Mouse (Mus musculus) G1E (cell line): ENCODE results near the gene Serpina9. TPM values are rescaled to one million over a fixed set of nuclear protein-coding genes. Genes with fewer than 3 reads are reported as not detected.
"Not testable (repeated sequence)": the region's sequence is repeated elsewhere in the genome, so short reads cannot be mapped to it uniquely, and the experiment has no call there.

Source experiments
- ATAC-seq: 2 replicates; pipeline ENCODE4 v1.8.0; 2016; ENCODE audit warnings: mild to moderate bottlenecking; ENCODE audit not compliant: insufficient number of reproducible peaks, poor library complexity, low FRiP score, severe bottlenecking; ENCODE audit errors: extremely low read depth
- DNase-seq: peaks from one replicate; pipeline ENCODE4 v3.0.0; 2012; ENCODE audit warnings: low spot score
- H3K27me3 ChIP-seq: 2 replicates; pipeline ENCODE4 v1.6.1; 2012; ENCODE audit warnings: mild to moderate bottlenecking, low read length, inconsistent platforms; ENCODE audit not compliant: insufficient read depth
- H3K36me3 ChIP-seq: replicated peaks from 2 replicates; pipeline ENCODE3; 2012; ENCODE audit warnings: mild to moderate bottlenecking, inconsistent platforms
- H3K4me1 ChIP-seq: 2 replicates; pipeline ENCODE4 v1.6.1; 2012; ENCODE audit warnings: low read depth, low read length, inconsistent platforms, mixed read lengths; ENCODE audit not compliant: insufficient read depth
- H3K4me3 ChIP-seq: 2 replicates; pipeline ENCODE4 v1.5.1; 2012; ENCODE audit warnings: low read depth, mild to moderate bottlenecking, inconsistent platforms, low read length, moderate library complexity, mixed read lengths
- H3K9me3 ChIP-seq: replicated peaks from 2 replicates; pipeline ENCODE4 v1.6.1; 2012; ENCODE audit warnings: inconsistent platforms
- CTCF ChIP-seq: IDR thresholded peaks from 2 replicates; pipeline ENCODE4 v1.5.1; 2012; ENCODE audit warnings: low read depth, low read length, inconsistent platforms, mixed read lengths
- GATA1 ChIP-seq: IDR thresholded peaks from 2 replicates; pipeline ENCODE4 v1.6.1; 2012; ENCODE audit warnings: borderline replicate concordance, low read length, inconsistent platforms, mixed read lengths
- GATA2 ChIP-seq: IDR thresholded peaks from 2 replicates; pipeline ENCODE4 v1.6.1; 2012; ENCODE audit warnings: low read depth, low read length, inconsistent platforms, borderline replicate concordance
- POLR2AphosphoS5 ChIP-seq: IDR thresholded peaks from 2 replicates; pipeline ENCODE4 v1.6.1; 2012; ENCODE audit warnings: low read depth, low read length, inconsistent platforms; ENCODE audit not compliant: insufficient replicate concordance
- TAL1 ChIP-seq: conservative IDR thresholded peaks from 2 replicates; pipeline ENCODE4 v1.6.1; 2012; ENCODE audit warnings: low read depth, low read length, inconsistent platforms, mixed read lengths
- polyA plus RNA-seq: library from polyadenylated mRNA; stranded (reverse); fragments of >175 nt; gene quantifications from 2 replicates; pipeline ENCODE4 v1.2.3, GENCODE M21; 2012
- total RNA-seq, 2 experiments: library from RNA; stranded (forward) in 1 of 2; stranded (reverse) in 1 of 2; fragments of 200-1000 nt in 1 of 2; fragments of >200 nt in 1 of 2; fragmentation: Nextera tagmentation in 1 of 2; gene quantifications; 2 replicates each; pipeline ENCODE4 v1.2.3; 2014 to 2017

The Serpina9 gene
- total and polyA plus RNA-seq, 3 experiments, result 0.38 TPM; not detected in 2

DNA sequence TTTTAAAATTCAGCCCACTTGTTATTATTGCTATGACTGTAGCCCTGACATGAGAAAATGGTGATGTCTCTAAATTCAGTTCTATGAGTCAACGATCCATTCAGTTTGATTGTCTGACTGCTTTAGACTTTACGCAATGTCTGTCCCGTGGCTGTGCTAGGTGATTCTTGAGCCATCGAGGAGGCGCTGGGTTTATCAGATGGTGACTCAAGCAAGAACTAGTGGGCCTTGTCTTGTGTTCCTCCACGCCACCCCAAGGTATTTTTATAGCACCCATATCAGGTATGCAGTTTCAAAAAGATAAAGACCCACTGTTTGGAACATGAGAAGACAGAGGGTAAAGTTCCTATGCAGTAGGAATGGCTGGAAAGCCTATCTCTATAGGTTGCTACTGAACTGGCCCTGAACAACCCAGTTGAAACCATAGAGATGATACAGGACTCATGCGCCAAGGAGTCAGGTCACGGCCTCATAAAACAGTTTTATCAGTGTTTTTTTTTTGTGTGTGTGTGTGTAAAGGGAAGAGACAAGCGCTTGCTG lies 43.9 kb downstream of the Serpina9 start:
- Histone ChIP-seq H3K27me3 (no peaks in the 10 kb centered on the region), H3K4me1 (no peaks in the 10 kb centered on the region), H3K36me3 (no peaks in the 10 kb centered on the region), H3K4me3 (no peak overlapping the region), H3K9me3 (peaks cover 81% of the 10 kb centered on the region)
- no peak for DNase-seq
- TF ChIP-seq GATA1 (no peak), GATA2 (no peak), TAL1 (no peak), CTCF (no peak), POLR2AphosphoS5 (no peak)
- no peak for ATAC-seq

DNA sequence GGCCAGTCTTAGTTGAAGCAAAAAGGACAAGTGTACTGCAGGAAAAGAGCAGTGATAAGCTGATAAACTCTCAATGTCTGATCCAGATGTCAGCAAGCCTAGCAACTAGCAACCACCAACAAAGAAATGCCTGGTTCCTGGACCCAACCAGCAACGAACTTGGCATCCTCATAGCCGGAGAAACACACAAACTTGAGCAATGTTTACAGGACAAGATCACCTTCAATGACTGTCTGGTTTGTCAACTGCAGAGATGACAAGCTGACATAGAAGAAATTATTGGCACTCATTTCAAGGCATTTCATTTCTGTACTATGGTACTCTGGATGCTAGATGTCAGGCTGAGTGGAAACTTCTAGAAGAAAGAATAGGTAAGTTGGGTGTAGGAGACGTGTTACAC lies 46.8 kb downstream of the Serpina9 start:
- ATAC-seq, result no peak

DNA sequence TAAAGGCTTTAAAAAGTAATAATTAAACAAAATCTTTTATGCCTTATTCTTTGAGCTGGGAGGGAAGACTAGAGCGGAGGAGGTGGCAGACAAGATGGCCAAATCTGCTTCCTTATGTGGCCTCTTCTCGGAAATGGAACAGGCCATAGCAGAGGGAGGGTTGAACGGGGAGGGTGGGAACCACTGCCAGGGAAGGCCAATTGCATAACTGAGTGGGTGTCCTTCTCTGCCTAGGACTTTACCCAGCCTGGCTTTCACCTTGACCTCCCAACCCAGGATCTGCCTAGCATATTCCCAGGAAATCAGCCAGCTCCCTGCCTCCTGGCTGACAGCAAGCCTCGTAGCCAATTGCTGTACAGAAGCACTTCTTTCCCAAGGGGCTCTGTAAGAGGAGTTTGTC lies 50.3 kb downstream of the Serpina9 start:
- DNase-seq (no peak), ATAC-seq (no peak)
- Histone ChIP-seq H3K36me3 (no peaks in the 10 kb centered on the region), H3K9me3 (peaks cover 82% of the 10 kb centered on the region), H3K4me1 (no peaks in the 10 kb centered on the region), H3K4me3 (no peak overlapping the region), H3K27me3 (no peaks in the 10 kb centered on the region)
- TF ChIP-seq GATA2, result no peak
- no peak for TF ChIP-seq CTCF
- no peak for TF ChIP-seq POLR2AphosphoS5
- TF ChIP-seq GATA1, result no peak
- no peak for TF ChIP-seq TAL1

More for the DNA sequence above, 46.8 kb downstream of the Serpina9 start:
- no peaks in the 10 kb centered on the region for H3K36me3 ChIP-seq
- DNase-seq, result no peak
- no peaks in the 10 kb centered on the region for H3K27me3 ChIP-seq
- no peaks in the 10 kb centered on the region for H3K4me1 ChIP-seq
- H3K9me3 ChIP-seq, result peaks cover 89% of the 10 kb centered on the region
- TF ChIP-seq TAL1 (no peak), GATA1 (no peak), GATA2 (no peak), CTCF (no peak)
- no peak overlapping the region for H3K4me3 ChIP-seq

DNA sequence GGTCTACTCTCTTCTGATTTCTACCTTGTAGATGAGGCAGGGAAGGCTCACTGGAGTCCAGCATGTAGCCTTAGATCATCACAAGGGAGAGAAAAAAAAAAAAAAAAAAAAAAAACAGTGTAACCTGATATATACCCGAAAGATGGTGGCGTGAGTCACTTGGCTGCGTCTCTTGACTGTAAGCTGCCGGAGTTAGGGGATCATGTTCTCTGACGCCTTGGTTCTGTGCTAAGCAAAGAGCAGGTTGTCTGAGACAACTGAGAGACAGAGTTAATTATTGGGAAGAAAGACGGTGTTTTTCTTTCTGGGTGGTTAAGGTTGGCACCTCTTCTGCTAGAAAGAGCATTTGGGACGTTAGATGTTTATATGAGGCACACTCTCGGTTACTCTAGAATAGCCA lies 50.7 kb downstream of the Serpina9 start:
- TF ChIP-seq GATA2 (no peak), CTCF (no peak), GATA1 (no peak), POLR2AphosphoS5 (no peak), TAL1 (no peak)
- DNase-seq, result no peak
- Histone ChIP-seq H3K36me3 (no peaks in the 10 kb centered on the region), H3K4me3 (no peak overlapping the region), H3K4me1 (no peaks in the 10 kb centered on the region), H3K27me3 (no peaks in the 10 kb centered on the region), H3K9me3 (peaks cover 79% of the 10 kb centered on the region)
- ATAC-seq, result no peak

DNA sequence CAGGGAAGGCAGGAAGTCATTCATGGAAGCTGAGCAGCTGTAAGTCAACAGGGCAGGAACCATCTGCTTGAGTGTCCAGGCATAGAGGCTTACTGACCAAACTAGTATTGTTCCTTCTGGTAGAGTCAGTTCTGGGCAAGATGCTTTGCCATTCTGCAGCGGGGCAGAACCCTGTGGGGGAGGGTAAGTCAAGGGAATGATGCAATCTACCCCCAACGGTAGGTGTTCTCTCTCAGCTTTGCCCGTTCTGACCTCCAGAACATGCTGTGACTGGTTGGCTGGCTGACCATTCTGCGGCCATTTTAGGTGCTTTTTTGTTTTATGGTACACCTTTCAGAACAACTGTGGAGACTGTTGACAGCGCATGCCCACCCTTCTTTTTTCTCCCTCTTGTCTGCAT lies 51.2 kb downstream of the Serpina9 start:
- TF ChIP-seq POLR2AphosphoS5 (no peak), TAL1 (no peak)
- H3K27me3 ChIP-seq, result no peaks in the 10 kb centered on the region
- H3K4me3 ChIP-seq, result no peak overlapping the region
- peaks cover 75% of the 10 kb centered on the region for H3K9me3 ChIP-seq
- DNase-seq (no peak), ATAC-seq (no peak)
- H3K36me3 ChIP-seq, result no peaks in the 10 kb centered on the region
- H3K4me1 ChIP-seq, result no peaks in the 10 kb centered on the region

DNA sequence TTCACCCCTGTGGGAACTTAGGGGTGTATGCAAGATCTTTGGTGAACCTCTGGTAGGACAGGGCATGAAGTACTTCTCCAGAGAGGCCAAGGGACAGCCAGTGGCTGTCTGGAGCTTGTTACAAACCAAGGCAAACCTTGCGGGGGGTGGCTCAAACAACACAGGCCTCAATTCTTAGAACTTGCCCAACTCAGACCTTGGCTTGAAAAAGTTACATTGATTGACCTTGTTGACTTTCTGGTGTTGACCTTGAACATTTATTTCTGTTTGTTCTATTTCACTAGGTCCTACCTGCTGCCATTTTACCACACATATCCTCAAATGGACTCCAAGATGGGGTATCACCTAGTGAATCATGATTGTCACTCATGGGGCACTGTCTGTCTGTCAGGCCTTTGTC lies 51.8 kb downstream of the Serpina9 start:
- H3K4me3 ChIP-seq, result no peak overlapping the region
- ATAC-seq (no peak), DNase-seq (no peak)
- peaks cover 69% of the 10 kb centered on the region for H3K9me3 ChIP-seq
- H3K27me3 ChIP-seq, result no peaks in the 10 kb centered on the region
- H3K36me3 ChIP-seq, result no peaks in the 10 kb centered on the region
- no peak for TF ChIP-seq TAL1
- H3K4me1 ChIP-seq, result no peaks in the 10 kb centered on the region

DNA sequence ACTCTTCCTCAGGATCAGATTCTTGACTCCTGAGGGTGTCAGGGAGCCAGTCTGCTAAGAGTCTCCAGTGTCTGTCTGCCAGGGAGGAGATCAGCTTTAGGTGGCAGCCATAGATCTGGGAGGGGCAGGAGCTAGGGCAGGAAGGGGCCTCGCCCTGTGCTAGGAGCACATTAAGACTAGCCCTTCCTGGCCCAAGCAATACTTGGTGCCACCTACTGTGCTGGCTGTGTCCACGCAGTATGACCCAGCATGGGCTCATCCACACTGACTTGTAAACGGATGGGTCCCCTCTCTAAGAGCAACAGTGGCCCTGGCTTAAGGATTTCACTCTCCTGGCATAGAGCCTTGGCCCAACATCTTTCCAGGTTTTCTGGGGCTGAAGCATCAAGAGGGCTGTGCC lies 54.8 kb downstream of the Serpina9 start, which contains the start of gene Serpina1e:
TSS of gene Serpina1e (minus strand) at position 178 of the 400 bp plus-strand sequence.
- DNase-seq (no peak), ATAC-seq (no peak)
- TF ChIP-seq GATA2, result no peak
- TF ChIP-seq CTCF, result no peak
- no peak for TF ChIP-seq TAL1
- no peak for TF ChIP-seq POLR2AphosphoS5
- no peak for TF ChIP-seq GATA1
- Histone ChIP-seq H3K4me1 (no peaks in the 10 kb centered on the region), H3K4me3 (no peak within 1 kb of the TSS), H3K36me3 (no peaks in the 10 kb centered on the region), H3K9me3 (peaks cover 42% of the 10 kb centered on the region), H3K27me3 (no peaks in the 10 kb centered on the region)

DNA sequence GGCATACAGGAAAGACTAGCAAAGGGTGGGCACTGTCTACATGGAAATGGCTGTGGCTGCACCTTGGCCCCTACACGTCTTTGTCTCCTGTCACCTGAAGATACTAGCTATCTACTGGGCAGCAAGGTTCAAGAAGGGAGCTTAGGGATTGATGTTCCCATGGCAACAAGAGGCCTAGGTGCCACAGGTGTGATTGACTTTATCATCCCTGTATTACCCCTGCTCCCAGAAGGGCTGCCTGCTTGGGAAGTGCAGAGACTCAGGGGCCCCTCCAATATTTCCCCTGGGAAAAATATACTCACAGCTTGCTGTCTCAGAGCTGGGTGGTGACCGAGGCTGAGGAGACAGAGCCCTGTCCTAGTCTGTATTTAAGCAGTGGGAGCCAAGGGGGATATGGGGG lies 57.0 kb downstream of the Serpina9 start:
- ATAC-seq, H3K27me3 ChIP-seq, H3K4me3 ChIP-seq, H3K36me3 ChIP-seq, H3K4me1 ChIP-seq, DNase-seq: not testable (repeated sequence)
- H3K9me3 ChIP-seq, result peaks cover 21% of the 10 kb centered on the region

DNA sequence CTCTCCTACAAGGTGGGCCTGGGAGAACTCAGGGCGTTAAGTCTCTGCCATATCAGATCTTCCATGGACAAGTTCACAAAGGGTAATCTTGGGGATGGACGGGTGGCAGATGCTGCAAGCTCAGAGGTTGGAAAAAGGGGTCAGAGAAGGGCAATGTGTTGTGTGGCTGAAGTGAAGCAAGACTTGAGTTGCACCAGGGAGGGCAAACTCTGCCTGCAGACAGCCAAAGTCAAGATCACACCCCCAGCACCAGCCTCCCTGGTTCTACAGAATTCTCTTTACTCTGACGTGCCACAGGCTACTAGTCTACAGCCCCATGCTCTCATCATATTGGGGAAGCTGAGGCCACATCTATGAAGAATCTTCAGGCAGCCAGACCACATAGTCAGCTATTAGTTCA lies 60.6 kb downstream of the Serpina9 start:
- ATAC-seq, H3K9me3 ChIP-seq, H3K27me3 ChIP-seq, H3K36me3 ChIP-seq, DNase-seq, H3K4me3 ChIP-seq, H3K4me1 ChIP-seq: not testable (repeated sequence)
